Mouse (Mus musculus) monocyte, adult 5-6 weeks (primary cell): ENCODE results near the gene Slfn8. TPM values are rescaled to one million over a fixed set of nuclear protein-coding genes. Genes with fewer than 3 reads are reported as not detected.
"Not testable (repeated sequence)": the region's sequence is repeated elsewhere in the genome, so short reads cannot be mapped to it uniquely, and the experiment has no call there.

Source experiments
- ATAC-seq: fragments of 153-309, 156-312 bp; replicated peaks from 2 replicates; pipeline ENCODE4 v1.8.0; 2017; ENCODE audit warnings: mild to moderate bottlenecking; ENCODE audit not compliant: low TSS enrichment, insufficient number of reproducible peaks, severe bottlenecking, poor library complexity, low FRiP score
- total RNA-seq: library from RNA; stranded (forward); fragments of 200-1000, 200-491, 200-594 nt; gene quantifications from 3 replicates; pipeline ENCODE4 v1.2.3, GENCODE M21; 2017

Slfn8 gene
- total RNA-seq, 1 experiment from 2014 or later, result 32.7 TPM

DNA sequence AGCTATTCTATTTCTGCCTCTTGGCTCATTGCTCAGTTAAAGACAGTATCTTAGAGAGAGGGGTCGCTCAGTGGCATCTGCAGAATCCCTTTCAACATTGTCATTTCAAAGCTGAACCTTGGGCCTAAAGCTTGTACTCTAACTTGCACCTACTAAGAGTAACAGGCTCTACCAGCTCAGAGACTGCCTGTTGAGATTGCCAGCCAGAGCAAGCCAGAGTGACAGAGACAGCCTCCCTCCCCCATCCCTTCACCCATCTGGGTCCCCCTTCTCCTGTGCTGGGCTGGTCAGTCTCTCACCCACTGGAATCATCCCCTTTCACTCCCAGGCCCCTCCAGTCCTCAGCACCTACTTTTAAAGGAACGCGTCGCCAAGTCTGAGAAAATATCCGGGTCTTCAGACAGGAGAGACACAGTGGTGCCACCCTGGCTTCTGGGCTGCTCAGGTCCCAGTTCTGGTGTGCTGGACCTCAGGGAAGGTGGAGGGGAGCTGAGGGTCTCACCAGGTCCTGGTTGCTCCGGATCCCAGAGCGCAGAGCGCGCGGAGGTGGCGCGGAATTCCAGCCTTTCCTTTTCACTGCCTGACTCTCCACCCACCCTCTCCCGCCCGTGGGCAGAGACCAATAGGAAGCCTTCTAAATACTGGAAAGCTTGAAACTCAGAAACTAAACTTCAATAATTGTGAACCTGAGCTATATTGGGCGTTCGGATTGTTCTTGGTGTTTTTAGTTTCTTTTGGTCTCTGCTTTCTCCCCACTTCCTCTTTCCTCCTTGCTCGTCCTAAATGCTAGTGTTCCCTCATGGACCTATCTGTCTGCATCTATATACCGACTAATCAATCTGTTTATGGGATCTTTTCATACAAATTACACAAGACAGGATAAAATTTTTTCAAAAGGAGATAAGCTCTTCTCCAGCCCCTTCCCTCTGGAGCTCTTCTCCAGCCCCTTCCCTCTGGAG lies 770 bp downstream of the Slfn8 start:
- 0 out of 2 replicates have a peak, but pooled peaks have one; percentile 14 for ATAC-seq

DNA sequence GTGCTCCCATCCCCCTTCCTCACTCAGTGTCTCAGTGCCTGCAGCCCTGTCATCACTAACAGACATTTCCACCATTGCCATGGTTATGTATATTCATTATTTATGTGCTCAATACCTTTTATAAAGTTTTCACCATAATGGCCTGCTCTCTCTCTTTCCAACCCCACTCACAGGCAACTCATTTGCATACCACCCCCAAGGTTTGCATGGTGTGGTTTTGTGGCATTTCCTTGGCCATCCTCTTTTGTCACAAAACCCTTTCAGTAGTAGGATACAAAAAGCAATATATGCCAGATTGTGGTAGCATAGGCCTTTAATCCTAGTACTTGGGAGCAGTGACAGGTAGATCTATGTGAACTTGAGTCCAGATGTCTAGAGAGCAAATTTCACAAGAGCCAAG lies 4.5 kb downstream of the Slfn8 start:
- ATAC-seq, result no peak

DNA sequence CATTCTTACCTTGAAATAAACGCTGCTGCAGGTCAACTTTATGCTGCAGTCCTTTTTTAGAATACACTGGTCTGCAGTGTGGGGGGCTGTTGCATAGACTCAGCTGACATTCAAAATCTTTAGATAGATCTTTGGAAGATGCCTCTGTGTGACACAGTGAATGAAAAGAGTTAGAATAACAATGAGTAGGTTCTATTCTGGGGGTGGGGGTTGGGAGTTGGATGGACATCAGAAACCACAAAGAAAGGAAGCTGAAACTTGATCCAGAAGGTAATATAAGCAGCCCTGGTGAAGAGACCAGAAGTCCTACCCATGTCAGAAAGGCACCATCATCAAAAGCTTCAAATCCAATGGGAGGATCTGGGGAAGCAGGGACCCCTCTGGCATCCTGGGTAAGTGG lies 7.3 kb downstream of the Slfn8 start:
- no peak for ATAC-seq

DNA sequence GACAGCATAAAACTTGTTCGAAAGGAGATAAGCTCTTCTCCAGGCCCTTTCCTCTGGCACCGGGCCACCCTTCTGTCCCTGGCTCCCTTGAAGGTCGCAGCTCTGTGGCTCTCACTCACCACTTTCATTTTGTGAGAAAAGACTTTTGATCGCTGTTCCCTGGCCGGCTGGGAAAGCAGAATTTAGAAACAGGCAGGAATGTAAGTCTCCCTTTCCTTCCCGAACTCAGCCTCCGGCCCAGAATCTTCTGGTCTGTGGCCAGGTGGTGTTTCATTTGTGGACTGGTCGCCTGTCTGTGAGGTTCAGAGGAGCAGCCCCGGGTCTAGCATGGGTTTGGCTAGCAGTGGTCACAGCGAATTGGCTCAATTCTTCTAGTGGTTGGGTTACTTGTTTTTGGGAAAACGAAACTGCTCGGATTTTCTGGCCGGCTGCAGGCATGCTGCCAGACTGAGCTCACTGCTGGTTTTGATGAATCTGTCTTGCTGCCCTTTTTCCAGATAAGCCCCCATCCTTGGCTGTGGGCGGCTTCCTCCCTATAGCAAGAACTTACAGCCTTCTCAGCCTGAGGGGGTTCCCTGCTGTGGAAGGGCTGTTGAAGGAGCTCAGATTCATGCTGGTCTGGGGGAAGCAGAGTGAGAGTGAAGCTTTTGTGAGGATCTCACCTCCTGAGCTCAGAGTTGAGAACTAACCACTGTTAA lies 29.0 kb downstream of the Slfn8 start, which contains the start of gene Slfn9:
Slfn9 (minus strand) TSS at position 362 of the 698 bp plus-strand sequence.
- peak; percentile 38 for ATAC-seq

DNA sequence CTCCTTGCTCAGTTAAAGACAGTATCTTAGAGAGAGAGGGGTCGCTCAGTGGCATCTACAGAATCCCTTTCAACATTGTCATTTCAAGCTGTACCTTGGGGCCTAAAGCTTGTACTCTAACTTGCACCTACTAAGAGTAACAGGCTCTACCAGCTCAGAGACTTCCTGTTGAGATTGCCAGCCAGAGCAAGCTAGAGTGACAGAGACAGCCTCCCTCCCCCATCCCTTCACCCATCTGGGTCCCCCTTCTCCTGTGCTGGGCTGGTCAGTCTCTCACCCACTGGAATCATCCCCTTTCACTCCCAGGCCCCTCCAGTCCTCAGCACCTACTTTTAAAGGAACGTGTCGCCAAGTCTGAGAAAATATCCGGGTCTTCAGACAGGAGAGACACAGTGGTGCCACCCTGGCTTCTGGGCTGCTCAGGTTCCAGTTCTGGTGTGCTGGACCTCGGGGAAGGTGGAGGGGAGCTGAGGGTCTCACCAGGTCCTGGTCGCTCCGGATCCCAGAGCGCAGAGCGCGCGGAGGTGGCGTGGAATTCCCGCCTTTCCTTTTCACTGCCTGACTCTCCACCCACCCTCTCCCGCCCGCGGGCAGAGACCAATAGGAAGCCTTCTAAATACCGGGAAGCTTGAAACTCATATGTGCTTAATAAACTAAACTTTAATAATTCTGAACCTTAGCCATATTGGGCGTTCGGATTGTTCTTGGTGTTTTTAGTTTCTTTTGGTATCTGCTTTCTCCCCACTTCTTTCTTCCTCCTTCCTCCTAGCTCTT lies 29.8 kb downstream of the Slfn8 start:
- ATAC-seq, result peak; percentile 48

DNA sequence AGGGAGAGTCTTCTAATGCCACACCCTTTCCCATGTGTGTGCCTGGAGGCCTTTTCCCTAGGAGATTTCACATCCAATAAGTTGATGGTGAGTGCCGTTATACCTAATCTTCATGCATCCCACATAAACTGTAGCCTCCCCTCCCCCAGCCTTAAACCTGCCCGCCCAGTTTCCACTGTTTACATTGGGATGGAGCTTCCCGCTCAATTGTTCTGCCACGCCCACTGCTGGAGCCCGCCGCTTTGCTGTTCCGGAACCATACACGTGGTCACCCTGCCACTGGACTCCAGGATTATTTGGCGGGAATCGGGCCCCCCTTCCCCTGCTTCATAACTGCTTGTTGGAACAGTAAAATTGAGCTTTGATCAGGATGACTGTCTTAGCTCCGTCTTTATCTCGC lies 31.3 kb downstream of the Slfn8 start:
- ATAC-seq, result no peak

DNA sequence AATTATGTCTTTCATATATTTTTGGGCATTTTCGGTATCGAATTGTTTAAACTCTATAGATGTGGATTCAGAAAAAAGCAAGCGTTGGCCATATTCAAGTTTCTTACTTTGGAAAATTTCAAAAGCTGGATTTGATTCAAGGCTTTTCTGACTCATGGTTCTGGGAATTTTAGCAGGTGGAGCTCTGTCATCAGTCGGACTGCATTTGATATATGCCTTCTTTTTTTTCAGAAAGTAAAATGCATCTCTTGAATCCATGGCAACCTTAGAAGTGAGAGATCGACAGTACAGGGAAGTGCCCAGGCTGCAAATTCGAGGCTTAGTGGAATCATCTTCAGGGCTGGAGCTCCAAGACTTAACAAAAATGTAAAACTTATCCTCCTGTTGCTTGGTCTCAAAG lies 33.0 kb downstream of the Slfn8 start:
- no peak for ATAC-seq

DNA sequence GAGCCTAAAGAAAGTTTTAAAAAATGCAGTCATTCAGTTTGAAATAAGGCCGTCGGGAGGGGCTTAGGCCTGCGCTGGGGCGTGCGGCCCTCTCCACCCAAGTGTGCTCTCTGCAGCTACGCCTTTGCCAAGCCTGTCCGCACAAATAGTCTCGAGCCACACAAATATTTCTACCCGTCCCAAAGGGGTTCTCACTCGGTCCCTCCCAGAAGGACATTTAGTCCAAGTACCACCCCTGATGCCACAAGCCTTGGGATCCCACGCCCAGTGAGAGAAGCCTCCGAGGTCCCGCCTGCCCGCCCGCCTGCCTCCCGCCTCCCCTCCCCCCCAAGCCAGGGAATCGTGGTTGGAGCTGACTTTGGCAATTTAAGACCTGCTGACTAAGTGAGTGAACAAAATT lies 37.4 kb downstream of the Slfn8 start:
- ATAC-seq, result no peak

DNA sequence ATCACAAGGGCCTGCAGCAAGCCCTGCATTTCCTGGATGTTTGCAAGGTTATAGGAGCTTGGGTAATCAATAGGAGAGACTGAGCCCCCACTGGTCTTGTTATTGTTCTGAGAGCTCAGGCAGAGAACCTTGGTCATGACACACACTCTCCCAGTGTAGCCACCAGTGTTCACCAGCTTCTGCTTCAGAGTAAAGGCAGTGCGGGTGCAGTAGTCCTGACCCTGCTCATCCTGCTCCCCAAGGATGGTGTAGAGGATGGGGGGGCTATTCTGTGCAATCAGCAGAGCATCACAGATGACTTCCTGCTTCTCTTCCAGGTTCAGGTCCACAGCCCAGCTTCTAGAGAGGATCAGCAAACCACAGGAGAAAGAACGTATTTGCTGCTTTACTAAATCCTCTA lies 38.2 kb downstream of the Slfn8 start:
- not testable (repeated sequence) for ATAC-seq

DNA sequence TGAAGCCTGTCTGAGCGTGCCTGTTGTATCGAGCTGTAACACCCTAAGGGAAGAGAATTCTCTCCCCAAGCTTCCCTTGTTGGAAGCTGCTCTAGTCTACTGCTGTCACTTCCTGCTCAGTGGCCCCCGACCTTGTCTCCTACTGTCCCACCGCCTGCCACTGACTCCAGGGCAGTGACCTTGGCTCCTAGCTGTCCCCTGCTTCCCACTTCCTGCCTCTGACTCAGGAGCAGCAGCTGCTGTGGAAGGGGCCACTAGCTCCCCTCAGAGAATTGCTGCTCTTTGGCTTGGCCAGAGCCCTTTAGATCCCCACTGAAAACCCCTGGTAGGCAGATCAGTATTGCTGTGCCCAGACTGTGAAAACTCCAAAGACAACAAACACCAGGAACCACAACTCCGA lies 46.7 kb downstream of the Slfn8 start:
- no peak for ATAC-seq

DNA sequence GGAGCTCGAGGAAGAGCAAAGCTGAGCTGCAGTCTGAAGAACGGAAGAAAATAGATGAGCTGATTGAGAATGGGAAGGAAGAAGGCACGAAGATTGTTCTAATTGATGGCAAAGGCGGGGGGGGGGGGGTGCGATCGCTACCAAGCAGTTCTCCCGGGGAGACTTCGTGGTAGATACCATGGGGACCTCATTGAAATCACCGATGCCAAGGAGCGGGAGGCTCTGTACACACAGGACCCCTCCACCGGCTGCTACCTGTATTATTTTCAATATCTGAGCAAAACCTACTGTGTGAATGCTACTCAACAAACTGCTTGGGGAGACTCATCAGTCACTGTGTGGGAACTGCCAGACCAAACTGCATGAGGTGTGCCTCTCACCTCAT lies 49.0 kb downstream of the Slfn8 start:
- no peak for ATAC-seq

DNA sequence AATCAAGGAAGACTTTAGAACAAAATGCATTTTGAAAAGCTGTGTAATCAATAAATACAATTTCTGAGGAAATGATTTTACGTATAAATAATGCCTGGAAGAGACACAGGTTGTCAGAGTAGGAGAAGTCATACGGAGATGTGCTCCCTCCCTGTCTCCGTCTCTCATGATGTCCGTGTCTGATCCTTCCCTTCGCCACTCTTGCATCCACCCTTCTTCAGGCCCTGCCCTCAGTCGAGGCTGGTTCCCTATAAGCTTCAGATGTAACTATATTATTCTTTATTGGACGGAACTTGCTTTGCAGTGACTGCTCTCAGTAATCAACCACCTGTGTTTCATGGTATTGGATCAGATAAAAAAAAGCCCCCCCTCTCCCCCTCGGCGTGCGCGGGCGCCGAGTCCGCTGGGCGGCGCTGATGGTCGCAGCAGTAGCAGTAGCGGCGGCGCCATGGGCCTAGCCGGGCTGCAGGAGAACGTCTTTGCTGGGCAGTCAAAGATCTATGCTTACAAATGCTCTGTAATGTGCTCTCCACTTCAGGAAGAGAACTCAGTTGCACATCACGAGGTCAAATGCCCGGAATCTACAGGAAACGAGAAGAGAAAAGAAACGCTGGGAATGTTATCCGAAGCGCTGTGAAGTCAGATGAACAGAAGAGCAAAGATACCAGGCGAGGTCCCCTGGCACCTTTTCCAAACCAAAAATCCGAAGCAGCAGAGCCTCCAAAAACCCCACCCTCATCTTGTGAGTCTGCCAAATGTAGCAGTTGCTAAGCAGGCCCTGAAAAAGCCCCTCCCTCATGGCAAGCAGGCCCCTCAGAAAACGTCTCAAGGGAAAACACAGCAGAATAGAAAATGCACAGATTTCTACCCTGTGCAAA lies 49.7 kb downstream of the Slfn8 start:
- no peak for ATAC-seq

DNA sequence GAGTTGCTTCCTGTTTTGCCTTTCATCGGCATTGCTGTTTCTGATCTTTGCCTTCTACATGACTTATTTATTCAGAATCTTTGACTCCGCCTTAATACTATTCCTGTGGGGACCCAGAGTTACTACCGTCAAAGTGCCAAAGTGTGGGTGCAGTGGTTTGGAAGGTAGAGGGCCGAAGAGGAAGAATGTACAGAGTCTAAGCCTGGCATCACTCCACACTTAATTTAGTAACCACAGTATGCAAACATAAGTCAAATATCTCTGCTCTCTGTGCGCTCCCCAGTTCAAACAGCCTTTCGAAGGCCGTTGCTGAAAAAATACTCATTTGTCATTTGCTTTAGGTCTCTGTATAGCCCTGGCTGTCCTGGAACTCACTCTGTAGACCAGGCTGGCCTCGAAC lies 58.4 kb downstream of the Slfn8 start:
- no peak for ATAC-seq

DNA sequence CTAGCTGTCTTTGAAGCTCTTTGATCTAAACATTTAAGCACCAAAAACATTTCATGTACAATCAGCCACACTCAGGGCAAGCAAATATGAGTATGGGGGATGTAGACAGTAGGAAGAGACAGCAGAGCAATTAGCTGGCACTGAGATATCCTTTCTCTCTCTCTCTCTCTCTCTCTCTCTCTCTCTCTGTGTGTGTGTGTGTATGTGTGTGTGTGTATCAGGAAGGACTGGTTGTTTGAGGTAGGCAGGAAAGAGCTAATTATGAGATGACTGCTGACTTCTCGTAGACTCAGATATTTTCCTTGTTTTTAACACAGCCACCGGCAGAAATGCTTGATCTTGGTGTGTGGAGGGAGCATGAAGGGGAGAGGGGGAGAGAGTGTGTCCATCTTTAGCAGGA lies 58.9 kb downstream of the Slfn8 start:
- no peak for ATAC-seq

DNA sequence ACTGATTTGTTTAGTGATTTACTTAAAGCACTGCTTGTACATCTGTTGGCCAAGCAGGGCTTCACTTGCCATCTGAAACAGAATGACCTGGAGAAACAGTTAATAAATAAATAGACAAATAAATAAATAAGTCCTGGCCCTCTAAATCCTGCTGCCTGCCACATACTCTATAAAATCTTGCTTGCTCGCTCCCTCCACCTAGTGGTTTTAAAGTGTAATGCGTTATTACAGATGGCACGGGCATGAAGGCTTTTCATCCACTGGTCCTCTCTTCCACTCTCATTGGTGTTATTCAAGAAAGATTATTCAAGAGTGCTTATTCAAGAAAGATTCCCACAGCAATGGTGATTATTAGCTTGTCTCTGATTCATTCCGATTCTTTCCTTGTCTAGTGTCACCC lies 61.0 kb downstream of the Slfn8 start:
- peak; percentile 73; the same call in 1 of the 2 replicates for ATAC-seq

DNA sequence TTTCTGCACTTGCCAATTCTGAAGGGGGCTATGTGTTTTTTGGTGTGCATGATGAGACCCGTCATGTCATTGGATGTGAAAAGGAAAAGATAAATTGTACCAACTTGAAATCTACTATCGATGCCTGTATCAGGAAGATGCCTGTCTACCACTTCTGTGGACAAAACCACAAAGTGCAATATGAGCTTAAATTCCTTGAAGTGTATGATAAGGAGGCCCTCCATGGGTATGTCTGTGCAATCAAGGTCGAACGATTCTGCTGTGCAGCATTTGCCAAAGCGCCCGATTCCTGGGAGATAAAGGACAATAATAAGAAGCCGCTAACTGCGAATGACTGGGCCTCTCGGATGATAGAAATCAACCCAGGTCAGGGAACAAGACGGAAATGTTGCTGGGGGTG lies 63.7 kb downstream of the Slfn8 start:
- no peak for ATAC-seq

DNA sequence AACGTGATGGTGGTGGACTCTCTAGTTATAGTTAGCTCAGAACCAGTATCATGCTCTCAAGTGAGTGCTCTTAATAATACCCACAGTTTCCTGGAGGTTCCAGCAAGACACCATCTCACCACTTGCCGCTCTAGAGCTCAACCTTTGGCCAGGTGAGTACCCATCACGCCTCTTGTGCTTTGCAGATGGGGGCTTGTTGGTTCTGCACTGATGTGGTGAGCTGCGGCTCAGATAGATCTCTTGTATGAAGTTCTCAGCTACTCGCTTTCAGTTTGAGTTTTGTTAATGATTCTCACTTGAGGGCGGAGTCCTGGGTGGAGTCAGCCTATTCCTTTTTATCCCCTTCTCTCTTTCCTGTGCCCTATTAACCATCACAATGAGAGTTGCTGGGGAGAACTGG lies 66.0 kb downstream of the Slfn8 start:
- no peak for ATAC-seq
